15 mouse cellular contexts compared by ENCODE assay signal in the genomic region with DNA sequence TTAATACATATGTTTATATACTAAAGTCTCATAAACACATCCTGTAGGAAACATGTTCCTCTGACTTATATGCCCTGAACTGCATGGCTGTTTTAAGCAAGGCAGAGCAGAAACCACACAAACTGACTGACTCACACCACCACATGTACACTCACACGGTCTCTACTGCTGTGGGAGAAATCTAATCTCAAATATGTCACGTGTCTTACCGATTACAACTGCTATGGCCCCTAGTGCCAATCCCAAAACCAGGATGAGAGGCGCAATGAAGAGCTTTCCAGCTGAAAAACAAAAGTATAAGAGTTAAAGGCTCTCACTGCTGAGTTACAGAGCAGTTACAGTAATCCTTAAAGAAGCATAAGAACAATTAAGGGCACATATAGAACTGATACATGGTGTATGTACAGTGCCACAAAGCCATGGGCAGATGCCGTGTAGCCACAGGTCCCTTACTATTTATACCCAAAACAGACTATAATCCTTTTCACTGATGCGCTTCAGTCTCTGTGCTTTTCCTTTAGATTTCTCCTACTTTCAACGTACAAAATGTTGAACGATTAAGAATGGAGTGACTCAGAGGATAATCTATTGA. TPM values are rescaled to one million over a fixed set of nuclear protein-coding genes. Genes with fewer than 3 reads are reported as not detected.
A peak's percentile ranks its signal among the peaks of the same experiment; 100 is the strongest.
DNase-seq lines count a peak whose midpoint lies in the region; ATAC-seq and TF ChIP-seq lines count a peak whose summit lies in the region.
"Had no signal": no experiment of that assay in that cellular context is flagged by ENCODE, and none has a peak within 500 bp of the region (broad histone marks: within the 10 kb centered on the region; RNA-seq: fewer than 3 reads in every experiment).

No protein-coding gene starts in this region.

- ATAC-seq in forebrain, postnatal 0 days = peak; percentile 8; the same call in 1 of the 2 replicates
- no peak for ATAC-seq in forebrain, embryonic 12.5 days (ENCODE audit: low FRiP score)
- ATAC-seq in hindbrain, postnatal 0 days = peak; percentile 19; the same call in 1 of the 2 replicates
- no peak; the same call in none of the 2 replicates for ATAC-seq in hindbrain, embryonic 16.5 days
- peak; percentile 43; the same call in 1 of the 2 replicates for ATAC-seq in neural tube, embryonic 13.5 days (ENCODE audit: low read depth)
- peak; percentile 58; the same call in 1 of the 2 replicates for ATAC-seq in neural tube, embryonic 15.5 days (ENCODE audit: low FRiP score)
- ATAC-seq: activated CD4-positive, CD25-positive, alpha-beta regulatory T cell, adult 4 months had no signal

- H3K4me1 ChIP-seq in forebrain, postnatal 0 days (ENCODE audit: insufficient read depth) = no peaks in the 10 kb centered on the region
- no peaks in the 10 kb centered on the region for H3K4me1 ChIP-seq in forebrain, embryonic 12.5 days
- no peaks in the 10 kb centered on the region for H3K4me1 ChIP-seq in hindbrain, postnatal 0 days (ENCODE audit: insufficient read depth, low read length)
- H3K4me1 ChIP-seq in hindbrain, embryonic 16.5 days (ENCODE audit: control insufficient read depth, insufficient read depth, low read depth, low read length) = peaks cover 4% of the 10 kb centered on the region; the same call in 1 of the 2 replicates
- no peaks in the 10 kb centered on the region for H3K4me1 ChIP-seq in neural tube, embryonic 13.5 days (replicated peaks)
- H3K4me1 ChIP-seq in neural tube, embryonic 15.5 days = no peaks in the 10 kb centered on the region
- H3K4me1 ChIP-seq: embryonic facial prominence, embryonic 10.5 days; heart, embryonic 13.5 days; hindbrain, embryonic 15.5 days had no signal

- 64% methylated on average over 8 of the region's 8 CpGs for WGBS in forebrain, postnatal 0 days
- 88% methylated on average over 8 of the region's 8 CpGs for WGBS in forebrain, embryonic 12.5 days
- WGBS in hindbrain, postnatal 0 days = 65% methylated on average over 8 of the region's 8 CpGs
- 77% methylated on average over 8 of the region's 8 CpGs for WGBS in hindbrain, embryonic 16.5 days
- WGBS in neural tube, embryonic 13.5 days = 87% methylated on average over 8 of the region's 8 CpGs
- WGBS in neural tube, embryonic 15.5 days = 87% methylated on average over 8 of the region's 8 CpGs

- no peak overlapping the region for H3K27ac ChIP-seq in forebrain, postnatal 0 days (ENCODE audit: low read depth, low read length)
- H3K27ac ChIP-seq in forebrain, embryonic 12.5 days = no peak overlapping the region
- H3K27ac ChIP-seq in hindbrain, postnatal 0 days = no peak overlapping the region
- H3K27ac ChIP-seq in hindbrain, embryonic 16.5 days (ENCODE audit: low read depth, low read length) = no peak overlapping the region
- H3K27ac ChIP-seq in neural tube, embryonic 13.5 days (replicated peaks) = no peak overlapping the region
- no peak overlapping the region for H3K27ac ChIP-seq in neural tube, embryonic 15.5 days (replicated peaks)
- H3K27ac ChIP-seq: embryonic facial prominence, embryonic 10.5 days; heart, embryonic 13.5 days; hindbrain, embryonic 15.5 days had no signal

- no peak for DNase-seq in forebrain, postnatal 0 days
- DNase-seq in hindbrain, postnatal 0 days (ENCODE audit: low spot score) = no peak
- no peak for DNase-seq in neural tube, embryonic 10.5 days (ENCODE audit: extremely low spot score, low spot score)
- no peak for DNase-seq in cerebellum, postnatal 14 days
- DNase-seq: kidney, adult 11 months had no signal

- H3K4me3 ChIP-seq in forebrain, postnatal 0 days (ENCODE audit: low read depth, low read length) = no peak overlapping the region
- H3K4me3 ChIP-seq in forebrain, embryonic 12.5 days (replicated peaks) = no peak overlapping the region
- no peak overlapping the region for H3K4me3 ChIP-seq in hindbrain, postnatal 0 days (ENCODE audit: low read length)
- no peak overlapping the region for H3K4me3 ChIP-seq in hindbrain, embryonic 16.5 days (ENCODE audit: low read length)
- no peak overlapping the region for H3K4me3 ChIP-seq in neural tube, embryonic 13.5 days
- H3K4me3 ChIP-seq in neural tube, embryonic 15.5 days (replicated peaks) = no peak overlapping the region
- H3K4me3 ChIP-seq: embryonic facial prominence, embryonic 10.5 days; heart, embryonic 13.5 days; hindbrain, embryonic 15.5 days had no signal

- TF ChIP-seq CTCF in forebrain, postnatal 0 days (IDR thresholded peaks at IDR 0.05; ENCODE audit: low read depth) = no peak
- no peak for TF ChIP-seq CTCF in hindbrain, postnatal 0 days (IDR thresholded peaks at IDR 0.05; ENCODE audit: low read depth)

- H3K27me3 ChIP-seq in forebrain, postnatal 0 days (ENCODE audit: insufficient read depth, low read length) = no peaks in the 10 kb centered on the region
- H3K27me3 ChIP-seq in forebrain, embryonic 12.5 days = no peaks in the 10 kb centered on the region
- H3K27me3 ChIP-seq in hindbrain, postnatal 0 days (ENCODE audit: insufficient read depth, low read length) = no peaks in the 10 kb centered on the region
- H3K27me3 ChIP-seq in hindbrain, embryonic 16.5 days (replicated peaks; ENCODE audit: control insufficient read depth, insufficient read depth, low read length) = no peaks in the 10 kb centered on the region
- no peaks in the 10 kb centered on the region for H3K27me3 ChIP-seq in neural tube, embryonic 13.5 days
- H3K27me3 ChIP-seq in neural tube, embryonic 15.5 days (replicated peaks) = no peaks in the 10 kb centered on the region
- H3K27me3 ChIP-seq: CH12.LX; heart, embryonic 13.5 days; hindbrain, embryonic 15.5 days; Patski had no signal

- H3K4me2 ChIP-seq in forebrain, postnatal 0 days (ENCODE audit: low read depth) = no peak overlapping the region
- no peak overlapping the region for H3K4me2 ChIP-seq in forebrain, embryonic 12.5 days
- H3K4me2 ChIP-seq in hindbrain, postnatal 0 days (ENCODE audit: low read depth, low read length) = no peak overlapping the region
- no peak overlapping the region for H3K4me2 ChIP-seq in hindbrain, embryonic 16.5 days (ENCODE audit: low read length)
- H3K4me2 ChIP-seq in neural tube, embryonic 13.5 days = no peak overlapping the region
- H3K4me2 ChIP-seq in neural tube, embryonic 15.5 days = no peak overlapping the region
- H3K4me2 ChIP-seq: heart, embryonic 13.5 days; hindbrain, embryonic 15.5 days had no signal

- no peak overlapping the region for H3K9ac ChIP-seq in forebrain, postnatal 0 days
- H3K9ac ChIP-seq in forebrain, embryonic 12.5 days = no peak overlapping the region
- H3K9ac ChIP-seq in hindbrain, postnatal 0 days (replicated peaks; ENCODE audit: low read length) = no peak overlapping the region
- H3K9ac ChIP-seq in hindbrain, embryonic 16.5 days (ENCODE audit: low read depth, low read length) = no peak overlapping the region
- no peak overlapping the region for H3K9ac ChIP-seq in neural tube, embryonic 13.5 days
- no peak overlapping the region for H3K9ac ChIP-seq in neural tube, embryonic 15.5 days (replicated peaks)
- H3K9ac ChIP-seq: heart, embryonic 13.5 days; hindbrain, embryonic 15.5 days had no signal

- no peaks in the 10 kb centered on the region for H3K9me3 ChIP-seq in forebrain, postnatal 0 days (ENCODE audit: low read length)
- no peaks in the 10 kb centered on the region for H3K9me3 ChIP-seq in forebrain, embryonic 12.5 days
- H3K9me3 ChIP-seq in hindbrain, postnatal 0 days (ENCODE audit: low read length) = no peaks in the 10 kb centered on the region
- no peaks in the 10 kb centered on the region for H3K9me3 ChIP-seq in hindbrain, embryonic 16.5 days (ENCODE audit: control insufficient read depth, low read length)
- H3K9me3 ChIP-seq in neural tube, embryonic 13.5 days = no peaks in the 10 kb centered on the region
- no peaks in the 10 kb centered on the region for H3K9me3 ChIP-seq in neural tube, embryonic 15.5 days (replicated peaks)
- H3K9me3 ChIP-seq: embryonic facial prominence, embryonic 10.5 days; heart, embryonic 13.5 days; hindbrain, embryonic 15.5 days had no signal

- H3K36me3 ChIP-seq in forebrain, postnatal 0 days (ENCODE audit: insufficient read depth) = no peaks in the 10 kb centered on the region; the same call in 1 of the 2 replicates
- H3K36me3 ChIP-seq in forebrain, embryonic 12.5 days (replicated peaks) = no peaks in the 10 kb centered on the region
- H3K36me3 ChIP-seq in hindbrain, postnatal 0 days (ENCODE audit: insufficient read depth, low read length) = no peaks in the 10 kb centered on the region
- H3K36me3 ChIP-seq in hindbrain, embryonic 16.5 days (ENCODE audit: control insufficient read depth, insufficient read depth, low read length) = no peaks in the 10 kb centered on the region
- peaks cover 4% of the 10 kb centered on the region; the same call in 1 of the 2 replicates for H3K36me3 ChIP-seq in neural tube, embryonic 13.5 days
- H3K36me3 ChIP-seq in neural tube, embryonic 15.5 days = peaks cover 3% of the 10 kb centered on the region; the same call in 1 of the 2 replicates
- H3K36me3 ChIP-seq: hindbrain, embryonic 15.5 days had no signal

RNA-seq across cellular contexts. Expression of gene Tpd52l1, which starts 57.9 kb away (rescaled TPM):
- 24.9 and 34.2 TPM in 2 replicates for total RNA-seq in forebrain, postnatal 0 days (2014; rRNA removed)
- 50.7 and 53.1 TPM in 2 replicates for polyA plus RNA-seq in forebrain, postnatal 0 days (2015; fragmentation: Nextera tagmentation; extraction: Ambion mirVana)
- polyA plus RNA-seq in forebrain, embryonic 12.5 days (2016; fragmentation: Nextera tagmentation; extraction: Ambion mirVana) = 14.8 and 16.6 TPM in 2 replicates
- total RNA-seq in hindbrain, postnatal 0 days (2014; rRNA removed) = 12.9 and 24.4 TPM in 2 replicates
- polyA plus RNA-seq in hindbrain, postnatal 0 days (2015; fragmentation: Nextera tagmentation; extraction: Ambion mirVana) = 62.0 and 63.7 TPM in 2 replicates
- 46.5 and 55.9 TPM in 2 replicates for polyA plus RNA-seq in hindbrain, embryonic 16.5 days (2015; fragmentation: Nextera tagmentation; extraction: Ambion mirVana)
- polyA plus RNA-seq in neural tube, embryonic 13.5 days (2015; fragmentation: Nextera tagmentation; extraction: Ambion mirVana) = 26.7 and 28.3 TPM in 2 replicates
- 38.5 and 42.6 TPM in 2 replicates for polyA plus RNA-seq in neural tube, embryonic 15.5 days (2015; fragmentation: Nextera tagmentation; extraction: Ambion mirVana)
- total RNA-seq: CH12.LX had no signal
- polyA plus RNA-seq: activated CD4-positive, CD25-positive, alpha-beta regulatory T cell, adult 4 months had no signal

Comparison
In these comparisons a context has a peak if more than half of its experiments do, and no peak if none do; other contexts are left out.
1. ATAC-seq: peak in forebrain, postnatal 0 days (single experiment), hindbrain, postnatal 0 days (single experiment), neural tube, embryonic 13.5 days (single experiment) and neural tube, embryonic 15.5 days (single experiment); none in forebrain, embryonic 12.5 days (single experiment) and hindbrain, embryonic 16.5 days (single experiment).